Mouse (Mus musculus): ENCODE measurements at regions not wholly inside any gene's neighbourhood (a gene's known extent, or its start where the extent isn't known, plus 50 kb on each side); places are given as distances from the start of the nearest gene placed in this dataset.

- TF ChIP-seq CTCF (IDR thresholded peaks at IDR 0.05): no peak
- TF ChIP-seq EP300 (IDR thresholded peaks at IDR 0.05): no peak
Measured at GRCm38 (mm10) chr3:100773237-100773636, 52.0 kb upstream of the Vtcn1 start.

All from lung, postnatal 0 days (tissue).